Mouse (Mus musculus): ENCODE data around the gene Pira2. TPM values are rescaled to one million over a fixed set of nuclear protein-coding genes. Genes with fewer than 3 reads are reported as not detected.

The Pira2 gene
- polyA plus RNA-seq, 1 experiment from 2014 or later = 0.11 TPM

Other genes starting within 250 kb of the Pira2 start
- 0.29 TPM in 1 of 2 replicates, not detected in the other for gene Oscar, start 228.9 kb downstream of the Pira2 start, polyA plus RNA-seq (2014; fragmentation: Nextera tagmentation; extraction: Ambion mirVana)
- gene Ndufa3, start 227.7 kb downstream of the Pira2 start, polyA plus RNA-seq (2014; fragmentation: Nextera tagmentation; extraction: Ambion mirVana) = 400 and 407 TPM in 2 replicates
- gene Tfpt, start 215.1 kb downstream of the Pira2 start, polyA plus RNA-seq (2014; fragmentation: Nextera tagmentation; extraction: Ambion mirVana) = 31.1 and 35.5 TPM in 2 replicates
- 150 TPM in 2 replicates for gene Prpf31, start 215.1 kb downstream of the Pira2 start, polyA plus RNA-seq (2014; fragmentation: Nextera tagmentation; extraction: Ambion mirVana)
- 87.2 and 94.2 TPM in 2 replicates for gene Cnot3, start 199.8 kb downstream of the Pira2 start, polyA plus RNA-seq (2014; fragmentation: Nextera tagmentation; extraction: Ambion mirVana)
- gene Leng1, start 179.2 kb downstream of the Pira2 start, polyA plus RNA-seq (2014; fragmentation: Nextera tagmentation; extraction: Ambion mirVana) = 13.8 and 14.6 TPM in 2 replicates
- 3.6 and 4.2 TPM in 2 replicates for gene Tmc4, start 167.5 kb downstream of the Pira2 start, polyA plus RNA-seq (2014; fragmentation: Nextera tagmentation; extraction: Ambion mirVana)
- gene Tsen34, start 152.2 kb downstream of the Pira2 start, polyA plus RNA-seq (2014; fragmentation: Nextera tagmentation; extraction: Ambion mirVana) = 289 TPM in 2 replicates
- 36.7 and 41.2 TPM in 2 replicates for gene Mboat7, start 151.5 kb downstream of the Pira2 start, polyA plus RNA-seq (2014; fragmentation: Nextera tagmentation; extraction: Ambion mirVana)
- gene Rps9, start 141.1 kb downstream of the Pira2 start, polyA plus RNA-seq (2014; fragmentation: Nextera tagmentation; extraction: Ambion mirVana) = 1,472 and 1,559 TPM in 2 replicates
- 0.13 TPM in 1 of 2 replicates, not detected in the other for gene Pirb, start 124.7 kb downstream of the Pira2 start, polyA plus RNA-seq (2014; fragmentation: Nextera tagmentation; extraction: Ambion mirVana)
- not detected in 2 replicates for gene Gm15448, start 19.4 kb downstream of the Pira2 start, polyA plus RNA-seq (2014; fragmentation: Nextera tagmentation; extraction: Ambion mirVana)
- gene Gm14548, start 53.1 kb upstream of the Pira2 start, polyA plus RNA-seq (2014; fragmentation: Nextera tagmentation; extraction: Ambion mirVana) = not detected in 2 replicates
- 0.13 TPM in 1 of 2 replicates, not detected in the other for gene Lilra6, start 70.5 kb upstream of the Pira2 start, polyA plus RNA-seq (2014; fragmentation: Nextera tagmentation; extraction: Ambion mirVana)
- gene Lair1, start 218.2 kb upstream of the Pira2 start, polyA plus RNA-seq (2014; fragmentation: Nextera tagmentation; extraction: Ambion mirVana) = 0.18 and 0.55 TPM in 2 replicates

All from limb, embryonic 11.5 days (tissue).